8 mouse cellular contexts compared by ENCODE assay signal in genomic region chr12:32910560-32911194, GRCm38 (mm10). TPM values are rescaled to one million over a fixed set of nuclear protein-coding genes. Genes with fewer than 3 reads are reported as not detected.
DNase-seq lines count a peak whose midpoint lies in the region; ATAC-seq and TF ChIP-seq lines count a peak whose summit lies in the region.

No protein-coding gene starts in this region.

- 46% methylated on average over 15 of the region's 15 CpGs for WGBS in heart, embryonic 10.5 days
- 36% methylated on average over 15 of the region's 15 CpGs for WGBS in hindbrain, embryonic 10.5 days
- 34% methylated on average over 15 of the region's 15 CpGs for WGBS in limb, embryonic 15.5 days

- H3K9me3 ChIP-seq in heart, embryonic 10.5 days = no peaks in the 10 kb centered on the region
- H3K9me3 ChIP-seq in hindbrain, embryonic 10.5 days = no peaks in the 10 kb centered on the region
- H3K9me3 ChIP-seq in limb, embryonic 15.5 days = no peaks in the 10 kb centered on the region

- H3K4me3 ChIP-seq in heart, embryonic 10.5 days = peak overlapping the region; percentile 32; the same call in 1 of the 2 replicates
- peak overlapping the region; percentile 35 for H3K4me3 ChIP-seq in hindbrain, embryonic 10.5 days
- peak overlapping the region; percentile 20 for H3K4me3 ChIP-seq in limb, embryonic 15.5 days
- H3K4me3 ChIP-seq in myocyte = no peak overlapping the region

- ATAC-seq in limb, embryonic 15.5 days (ENCODE audit: insufficient number of reproducible peaks, low FRiP score, low TSS enrichment, low read depth) = no peak

- peak overlapping the region; percentile 55 for H3K4me2 ChIP-seq in limb, embryonic 15.5 days
- peak overlapping the region; percentile 82 for H3K4me2 ChIP-seq in myocyte (ENCODE audit: low read depth)

- H3K27ac ChIP-seq in heart, embryonic 10.5 days = no peak overlapping the region
- H3K27ac ChIP-seq in hindbrain, embryonic 10.5 days = no peak overlapping the region
- no peak overlapping the region for H3K27ac ChIP-seq in limb, embryonic 15.5 days

- intact Hi-C loops in heart, postnatal 25 days (cut with DNase I) = loop anchor here (1.0 to 5.0 kb wide), 3 partner anchors 100 to 517 kb away; partner anchors contain the start of gene Twistnb

- H3K79me2 ChIP-seq in myocyte (ENCODE audit: control insufficient read depth, insufficient read depth) = no peaks in the 10 kb centered on the region

- no peaks in the 10 kb centered on the region for H3K27me3 ChIP-seq in heart, embryonic 10.5 days (ENCODE audit: insufficient read depth, poor library complexity, severe bottlenecking)
- no peaks in the 10 kb centered on the region for H3K27me3 ChIP-seq in hindbrain, embryonic 10.5 days (ENCODE audit: insufficient read depth, poor library complexity, severe bottlenecking)
- no peaks in the 10 kb centered on the region for H3K27me3 ChIP-seq in limb, embryonic 15.5 days
- H3K27me3 ChIP-seq in myocyte (ENCODE audit: control insufficient read depth, insufficient read depth, insufficient read length) = peaks cover 11% of the 10 kb centered on the region

- no peaks in the 10 kb centered on the region for H3K36me3 ChIP-seq in heart, embryonic 10.5 days
- H3K36me3 ChIP-seq in hindbrain, embryonic 10.5 days = no peaks in the 10 kb centered on the region
- H3K36me3 ChIP-seq in limb, embryonic 15.5 days = no peaks in the 10 kb centered on the region
- no peaks in the 10 kb centered on the region for H3K36me3 ChIP-seq in myocyte (ENCODE audit: control insufficient read depth, insufficient read depth)

- peaks cover 6% of the 10 kb centered on the region for H3K4me1 ChIP-seq in heart, embryonic 10.5 days
- peaks cover 13% of the 10 kb centered on the region for H3K4me1 ChIP-seq in hindbrain, embryonic 10.5 days (replicated peaks)
- peaks cover 6% of the 10 kb centered on the region for H3K4me1 ChIP-seq in limb, embryonic 15.5 days

- TF ChIP-seq POLR2A in myocyte (IDR thresholded peaks at IDR 0.05; ENCODE audit: insufficient read length, low read depth) = no peak

- H3K9ac ChIP-seq in limb, embryonic 15.5 days = no peak overlapping the region

- no peak for DNase-seq in heart, embryonic 10.5 days (ENCODE audit: low spot score)
- DNase-seq in heart, postnatal 25 days (ENCODE audit: low spot score) = no peak
- peak; percentile 20 for DNase-seq in WW6 (ENCODE audit: low read depth, low spot score)
- peak; percentile 86 for DNase-seq in embryo, embryonic 11 days
- DNase-seq in hindbrain, embryonic 10.5 days (ENCODE audit: low spot score) = peak; percentile 70
- DNase-seq in gastrocnemius, postnatal 25 days = no peak

- H3ac ChIP-seq in myocyte (ENCODE audit: control insufficient read depth, insufficient read length) = no peak overlapping the region

TF ChIP-seq in myocyte, 11 proteins besides CTCF, POLR2A, EP300 and RAD21:
- no peak for TF ChIP-seq E2F4 (IDR thresholded peaks at IDR 0.05; ENCODE audit: insufficient read depth)
- no peak for TF ChIP-seq POLR2AphosphoS2 (IDR thresholded peaks at IDR 0.05; ENCODE audit: insufficient read length, low read depth)
- TF ChIP-seq MYOD1 (IDR thresholded peaks at IDR 0.05; ENCODE audit: control insufficient read depth in 1 of 3, insufficient read length in 2 of 3, low read depth in 2 of 3) = no peak
- no peak for TF ChIP-seq MAX (IDR thresholded peaks at IDR 0.05; ENCODE audit: low read depth)
- TF ChIP-seq MYOG (IDR thresholded peaks at IDR 0.05; ENCODE audit: control insufficient read depth in 1 of 3, insufficient read depth in 1 of 3, insufficient read length in 2 of 3, low read depth in 2 of 3) = no peak
- no peak for TF ChIP-seq REST (IDR thresholded peaks at IDR 0.05; ENCODE audit: insufficient read depth, insufficient read length)
- no peak for TF ChIP-seq USF1 (IDR thresholded peaks at IDR 0.05; ENCODE audit: low read depth)
- TF ChIP-seq TCF12 (IDR thresholded peaks at IDR 0.05; ENCODE audit: insufficient read depth, poor library complexity, severe bottlenecking) = no peak
- no peak for TF ChIP-seq TCF3 (IDR thresholded peaks at IDR 0.05; ENCODE audit: insufficient read length, low read depth)
- TF ChIP-seq SRF (IDR thresholded peaks at IDR 0.05; ENCODE audit: control insufficient read depth, insufficient read length, low read depth) = no peak
- TF ChIP-seq CEBPB (IDR thresholded peaks at IDR 0.05; ENCODE audit: insufficient read depth, poor library complexity, severe bottlenecking) = no peak

RNA-seq across cellular contexts. Expression of gene Sypl, which starts 43.0 kb away (rescaled TPM):
- 80.8 and 91.5 TPM in 2 replicates for polyA plus RNA-seq in heart, embryonic 10.5 days (2016; fragmentation: Nextera tagmentation; extraction: Ambion mirVana)
- total RNA-seq in heart, postnatal 25 days (2021) = 10 to 100 TPM; 85.3 to 86.1 TPM
- 40.9 and 48.8 TPM in 2 replicates for polyA plus RNA-seq in hindbrain, embryonic 10.5 days (2016; fragmentation: Nextera tagmentation; extraction: Ambion mirVana)
- polyA plus RNA-seq in limb, embryonic 15.5 days (2015; fragmentation: Nextera tagmentation; extraction: Ambion mirVana) = 105 and 121 TPM in 2 replicates
- polyA plus RNA-seq in myocyte (2012; fragmentation: generic; extraction: Trizol) = 64.0 TPM
- total RNA-seq in gastrocnemius, postnatal 25 days (2021) = 100 to 1,000 TPM; 124 to 147 TPM

Comparison
In these comparisons a context has a peak if more than half of its experiments do, and no peak if none do; other contexts are left out.
1. DNase-seq: peak in WW6 (single experiment), embryo, embryonic 11 days (single experiment) and hindbrain, embryonic 10.5 days (single experiment); none in heart, embryonic 10.5 days (single experiment), heart, postnatal 25 days (single experiment) and gastrocnemius, postnatal 25 days (single experiment).